Mouse (Mus musculus) spleen, postnatal 10 days (tissue): ENCODE data around the gene Lsm2.
A peak's percentile ranks its signal among the peaks of the same experiment; 100 is the strongest.
"Not testable (repeated sequence)": the region's sequence is repeated elsewhere in the genome, so short reads cannot be mapped to it uniquely, and the experiment has no call there.

ENCODE experiments used
- DNase-seq, 2 experiments: peaks; one replicate each; pipeline ENCODE4 v3.0.0; 2021 to 2022; ENCODE audit warnings: low spot score in 2 of 2

The Lsm2 gene

DNA sequence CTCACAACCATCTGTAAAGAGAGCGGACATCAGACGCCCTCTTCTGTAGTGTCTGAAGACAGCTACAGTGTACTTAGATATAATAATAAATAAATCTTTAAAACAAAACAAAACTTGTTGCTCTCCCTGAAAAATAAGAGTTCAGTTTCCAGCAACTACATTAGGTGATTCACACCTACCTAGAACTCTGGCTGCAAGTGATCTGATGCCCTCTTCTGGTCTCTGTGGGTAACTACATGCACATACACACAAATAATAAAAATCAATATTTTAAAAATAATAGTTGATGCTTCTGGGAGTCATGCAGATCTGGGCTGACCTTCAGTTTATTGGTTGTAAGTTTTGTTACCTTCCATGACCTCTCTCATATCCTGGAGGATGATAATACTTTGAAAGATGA, 2.6 kb downstream of the Lsm2 start:
- peak in 1 of 2 experiments; percentile 52 for DNase-seq

DNA sequence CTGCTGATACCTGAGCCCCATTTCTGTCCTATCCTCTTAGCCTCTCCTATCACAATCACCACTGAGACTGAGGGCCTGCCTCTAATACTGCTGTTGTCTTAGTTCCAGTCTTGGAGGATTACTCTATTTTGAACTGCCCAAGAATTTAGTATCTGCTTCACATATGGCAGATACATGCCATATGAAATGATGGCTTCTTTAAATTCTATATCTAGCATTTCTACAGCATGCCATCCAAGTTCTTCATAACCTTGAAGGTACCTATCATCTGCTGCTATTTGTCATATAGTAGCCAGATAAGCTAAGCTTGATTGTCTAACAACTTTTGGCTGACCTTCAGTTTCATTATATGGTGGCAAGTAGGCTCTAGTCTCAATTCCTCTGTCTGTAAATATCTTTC, 13.1 kb downstream of the Lsm2 start:
- DNase-seq = no peak

DNA sequence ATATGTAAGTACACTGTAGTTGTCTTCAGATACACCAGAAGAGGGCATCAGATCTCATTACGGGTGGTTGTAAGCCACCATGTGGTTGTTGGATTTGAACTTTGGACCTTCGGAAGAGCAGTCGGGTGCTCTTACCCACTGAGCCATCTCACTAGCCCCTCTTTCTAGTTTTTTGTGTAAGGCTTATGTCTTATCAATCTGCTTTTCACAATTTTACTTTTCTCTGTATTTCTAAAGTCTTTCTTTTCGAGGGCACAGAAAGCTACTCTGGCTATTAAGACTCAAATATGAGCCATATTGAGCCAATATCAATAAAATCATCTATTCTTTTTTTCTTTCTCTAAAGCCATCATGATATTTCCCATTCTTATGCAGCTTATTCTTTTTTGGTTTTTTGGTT, 13.5 kb downstream of the Lsm2 start:
- not testable (repeated sequence) for DNase-seq

DNA sequence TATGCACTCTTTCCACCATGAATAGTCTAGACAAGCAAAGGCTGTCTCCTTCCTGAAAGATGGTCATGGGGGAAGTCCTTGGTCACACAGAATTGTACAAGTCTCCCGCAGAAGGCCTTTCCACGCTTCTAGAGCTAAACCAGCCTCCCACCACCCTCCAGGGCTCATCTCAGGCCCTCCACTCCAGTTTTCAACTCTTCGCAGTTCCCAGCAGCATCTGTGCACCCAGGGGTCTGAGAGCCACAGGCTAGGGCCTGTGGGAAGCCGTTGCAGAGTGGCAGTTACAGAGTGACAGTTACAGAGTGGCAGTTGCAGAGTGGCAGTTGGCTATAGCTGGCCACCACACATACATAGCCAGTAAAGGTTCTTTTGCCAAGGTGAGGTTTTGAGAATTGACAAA, 14.3 kb downstream of the Lsm2 start:
- not testable (repeated sequence) for DNase-seq

DNA sequence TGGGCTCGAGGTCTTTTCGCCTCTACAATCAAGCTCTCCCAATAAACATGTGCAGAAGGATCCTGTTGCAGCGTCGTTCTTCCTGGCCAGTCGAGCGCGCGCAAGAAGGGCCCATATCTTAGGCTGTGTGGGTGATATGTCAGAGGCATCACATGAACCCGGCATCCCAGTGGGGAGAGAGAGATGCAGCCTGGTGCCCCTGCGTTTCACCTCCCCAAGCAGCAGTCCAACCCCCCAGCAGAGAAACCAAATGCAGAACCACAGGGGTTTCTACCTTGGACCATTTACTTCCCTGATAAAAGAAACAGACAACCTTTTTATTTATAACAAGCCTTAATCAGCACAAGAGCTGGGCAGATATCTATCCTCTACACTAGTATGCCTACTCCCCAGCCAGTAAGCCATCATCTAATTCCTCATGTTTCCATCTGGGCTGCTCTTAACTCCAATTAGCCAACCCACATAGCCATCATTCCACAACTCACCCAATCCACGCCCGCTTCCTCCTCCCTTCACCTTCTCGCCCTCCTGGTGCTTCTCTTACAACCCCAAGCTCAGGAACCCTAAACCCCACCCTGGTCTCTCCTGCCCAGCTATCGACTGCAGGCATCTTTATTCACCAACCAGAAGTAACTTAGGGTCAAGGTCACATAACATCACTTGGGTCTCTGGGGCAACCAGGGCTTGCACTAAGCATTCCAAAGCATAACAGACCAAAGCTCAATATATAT, 14.9 kb downstream of the Lsm2 start:
- DNase-seq = peak in 1 of 2 experiments; percentile 10

DNA sequence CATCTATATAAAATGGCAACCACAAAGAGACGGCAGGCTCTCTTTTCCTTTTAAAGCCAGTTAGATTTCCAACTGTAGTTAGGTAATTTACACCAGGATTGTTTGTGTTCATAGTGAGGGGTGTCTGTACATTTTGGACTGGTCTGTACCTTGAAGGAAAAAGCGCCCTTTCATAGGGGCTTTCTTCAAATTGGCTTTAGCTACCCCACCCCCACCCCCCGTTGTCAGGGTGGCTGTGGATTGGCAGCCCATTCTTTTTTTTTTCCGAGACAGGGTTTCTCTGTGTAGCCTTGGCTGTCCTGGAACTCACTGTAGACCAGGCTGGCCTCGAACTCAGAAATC, 15.5 kb downstream of the Lsm2 start:
- DNase-seq = no peak

DNA sequence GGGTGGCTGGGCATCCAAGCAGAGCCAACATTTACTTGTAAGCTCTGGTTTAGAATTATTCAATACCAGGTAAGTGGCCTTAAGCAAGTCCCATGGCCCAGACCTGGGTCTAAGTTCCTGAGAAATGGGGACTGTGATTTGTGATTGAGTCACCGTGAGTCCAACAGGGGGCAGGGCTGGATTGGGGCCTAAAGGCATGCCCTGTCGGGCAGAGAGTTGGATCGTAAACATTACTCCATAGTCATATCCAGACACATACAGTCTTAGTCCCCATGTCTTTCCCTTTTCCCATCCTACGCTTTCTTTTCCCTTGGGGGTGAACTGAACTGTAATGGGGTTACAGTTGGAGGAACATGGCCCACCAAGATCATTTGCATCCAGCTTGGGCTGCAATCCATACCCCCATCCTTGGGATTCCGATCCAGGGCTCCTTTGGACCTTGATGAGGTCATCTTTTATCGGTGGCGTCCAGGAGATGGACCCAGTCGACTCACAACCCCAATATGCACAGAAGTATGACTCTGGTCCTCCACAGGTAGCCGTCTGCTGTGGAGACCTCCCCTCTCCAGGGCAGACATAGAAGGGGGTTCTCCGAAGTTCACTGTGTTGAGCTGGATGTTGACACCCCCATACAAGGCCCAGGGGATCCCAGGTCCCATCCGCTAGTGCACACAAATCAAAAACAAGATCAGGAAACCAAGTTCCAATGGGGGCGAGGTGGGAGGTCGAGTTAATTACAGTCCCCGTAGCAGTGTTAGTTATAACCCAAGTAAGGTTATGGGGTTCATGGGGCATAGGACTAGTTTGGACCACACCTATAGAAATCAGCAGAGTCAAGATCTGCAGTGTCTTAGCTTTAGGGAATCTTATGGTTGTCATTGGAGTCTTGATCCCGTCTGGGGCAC, 17.1 kb downstream of the Lsm2 start:
- DNase-seq = peak in 1 of 2 experiments; percentile 23

DNA sequence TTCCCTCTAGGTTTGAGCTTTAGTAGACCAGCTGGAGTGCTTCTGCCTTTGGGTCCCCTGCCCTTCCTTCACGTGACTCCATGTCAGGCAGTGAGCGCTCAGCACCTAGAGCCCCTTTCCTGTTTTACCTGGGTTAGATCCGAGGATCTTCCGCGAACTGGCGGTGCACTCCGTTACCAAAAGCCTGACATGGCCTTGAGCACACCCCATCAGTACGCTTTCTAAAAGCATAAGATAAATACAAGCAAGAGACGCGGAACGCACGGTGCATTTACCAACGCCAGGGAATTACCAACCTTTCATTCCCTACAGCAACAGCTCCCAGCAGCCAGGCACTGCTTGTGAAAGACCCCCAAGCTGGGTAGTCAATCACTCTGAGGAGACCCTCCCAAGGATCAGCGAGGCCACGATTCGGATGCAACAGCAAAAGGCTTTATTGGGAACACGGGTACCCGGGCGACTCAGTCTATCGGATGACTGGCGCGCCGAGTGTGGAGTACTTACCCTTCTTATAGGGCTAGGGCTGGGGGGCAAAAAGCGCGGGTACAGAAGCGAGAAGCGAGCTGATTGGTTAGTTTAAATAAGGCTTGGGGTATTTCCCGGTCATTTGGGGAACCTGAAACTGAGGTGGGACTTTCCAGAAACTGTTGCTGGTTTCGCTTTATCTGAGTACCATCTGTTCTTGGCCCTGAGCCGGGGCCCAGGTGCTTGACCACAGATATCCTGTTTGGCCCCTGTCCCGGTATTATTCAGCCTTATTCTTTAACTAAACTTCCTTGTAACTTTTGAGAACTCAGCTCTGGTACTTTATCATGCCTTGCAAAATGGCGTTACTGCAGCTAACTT, 18.4 kb downstream of the Lsm2 start:
- peak; percentile 47 to 66 for DNase-seq

DNA sequence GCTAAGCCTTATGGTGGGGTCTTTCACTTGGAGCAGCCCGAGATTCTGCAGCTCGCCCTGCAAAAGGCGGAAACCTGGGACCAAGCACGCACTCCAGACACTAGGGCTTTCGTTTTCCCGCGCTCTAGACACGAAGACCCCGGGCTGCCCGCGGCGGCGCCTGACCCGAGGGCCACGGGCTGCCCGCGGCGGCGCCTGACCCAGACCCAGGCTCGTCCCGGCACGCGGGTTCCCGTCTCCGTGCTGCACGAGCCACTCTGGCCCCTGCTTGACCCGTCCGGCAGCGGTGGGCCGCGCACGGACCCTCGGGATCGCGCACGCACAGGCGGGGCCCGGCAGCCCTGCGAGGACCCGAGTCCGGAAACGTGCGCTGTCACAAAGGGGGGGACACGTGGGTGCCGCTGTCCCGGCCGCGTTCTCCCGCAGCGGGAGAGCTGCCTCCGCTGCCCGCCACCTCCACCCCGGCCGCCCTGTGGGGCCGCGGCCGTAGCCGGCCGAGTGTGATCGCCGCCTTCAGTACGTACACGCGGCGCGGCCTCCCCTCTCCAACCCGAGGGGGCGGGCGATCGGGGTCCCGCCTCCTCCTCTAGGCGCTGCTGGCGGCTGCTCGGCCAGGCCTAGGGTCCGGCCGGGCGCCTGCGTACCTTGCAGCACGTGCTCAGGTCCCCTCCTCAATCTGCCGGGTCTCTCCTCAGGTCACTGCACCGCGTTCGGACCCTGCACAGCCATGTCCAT, 19.2 kb downstream of the Lsm2 start, which contains the start of gene Vars:
Gene Vars, plus strand, starts transcription at position 271 of the 735 bp plus-strand sequence.
- peak; percentile 89 to 95 for DNase-seq

DNA sequence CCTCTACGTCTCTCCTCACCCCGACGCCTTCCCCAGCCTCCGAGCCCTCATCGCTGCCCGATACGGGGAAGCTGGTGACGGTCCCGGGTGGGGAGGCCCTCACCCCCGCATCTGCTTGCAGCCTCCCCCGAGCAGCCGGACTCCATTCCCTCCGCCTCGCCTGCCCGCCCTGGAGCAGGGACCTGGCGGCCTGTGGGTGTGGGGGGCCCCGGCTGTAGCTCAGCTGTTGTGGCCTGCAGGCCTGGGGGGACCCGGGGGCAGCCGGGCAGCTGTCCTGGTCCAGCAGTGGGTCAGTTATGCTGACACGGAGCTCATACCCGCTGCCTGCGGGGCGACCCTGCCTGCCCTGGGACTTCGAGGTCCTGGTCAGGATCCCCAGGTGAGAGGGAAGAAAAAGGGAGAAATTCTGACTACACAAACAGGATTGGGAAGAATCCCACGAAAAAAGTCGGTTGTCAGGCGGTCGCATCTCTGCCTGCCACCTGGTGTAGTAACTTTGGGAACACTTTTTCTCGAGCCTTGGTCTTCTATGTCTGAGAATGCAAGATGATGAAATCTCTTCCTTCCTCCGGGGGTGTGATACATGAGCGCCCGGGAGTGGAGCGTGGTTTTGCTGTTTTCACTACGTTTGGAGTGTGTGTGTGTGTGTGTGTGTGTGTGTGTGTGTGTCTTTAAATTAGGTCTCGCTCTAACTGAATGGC, 19.9 kb downstream of the Lsm2 start:
- peak; percentile 63 to 70 for DNase-seq

DNA sequence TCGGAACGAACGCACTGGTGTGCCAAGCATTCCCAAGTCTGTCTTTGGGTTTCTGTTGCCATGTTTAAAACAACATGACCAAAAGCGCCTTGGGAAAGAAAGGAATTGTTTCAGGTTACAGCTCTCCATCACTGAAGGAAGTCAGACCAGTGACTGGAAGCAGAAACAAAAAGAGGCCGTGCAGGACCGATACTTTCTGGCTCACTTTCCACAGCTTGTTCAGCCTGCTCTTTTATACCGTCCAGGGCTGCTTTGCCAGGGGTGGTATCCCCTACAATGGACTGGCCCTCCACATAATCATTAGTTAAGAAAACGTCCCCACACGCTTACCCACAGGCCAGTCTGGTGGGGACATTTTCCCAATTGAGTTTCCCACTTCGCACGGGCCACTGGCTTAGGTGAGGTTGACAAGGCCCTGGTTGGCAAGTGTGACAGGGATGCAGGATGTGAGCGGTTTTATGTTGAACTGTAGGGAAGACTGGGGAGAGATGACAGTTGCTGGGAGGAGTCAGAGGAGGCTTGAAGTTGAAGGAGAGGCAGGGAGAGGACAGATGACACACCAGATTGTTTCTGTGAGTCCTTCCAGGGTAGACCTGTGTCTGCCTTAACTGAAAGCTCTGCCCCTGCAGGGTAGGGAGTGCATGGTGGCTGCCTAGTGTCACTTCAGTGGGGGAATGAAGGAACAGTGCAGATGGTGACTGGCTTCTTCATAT, 20.6 kb downstream of the Lsm2 start:
- peak in 1 of 2 experiments; percentile 45 for DNase-seq

DNA sequence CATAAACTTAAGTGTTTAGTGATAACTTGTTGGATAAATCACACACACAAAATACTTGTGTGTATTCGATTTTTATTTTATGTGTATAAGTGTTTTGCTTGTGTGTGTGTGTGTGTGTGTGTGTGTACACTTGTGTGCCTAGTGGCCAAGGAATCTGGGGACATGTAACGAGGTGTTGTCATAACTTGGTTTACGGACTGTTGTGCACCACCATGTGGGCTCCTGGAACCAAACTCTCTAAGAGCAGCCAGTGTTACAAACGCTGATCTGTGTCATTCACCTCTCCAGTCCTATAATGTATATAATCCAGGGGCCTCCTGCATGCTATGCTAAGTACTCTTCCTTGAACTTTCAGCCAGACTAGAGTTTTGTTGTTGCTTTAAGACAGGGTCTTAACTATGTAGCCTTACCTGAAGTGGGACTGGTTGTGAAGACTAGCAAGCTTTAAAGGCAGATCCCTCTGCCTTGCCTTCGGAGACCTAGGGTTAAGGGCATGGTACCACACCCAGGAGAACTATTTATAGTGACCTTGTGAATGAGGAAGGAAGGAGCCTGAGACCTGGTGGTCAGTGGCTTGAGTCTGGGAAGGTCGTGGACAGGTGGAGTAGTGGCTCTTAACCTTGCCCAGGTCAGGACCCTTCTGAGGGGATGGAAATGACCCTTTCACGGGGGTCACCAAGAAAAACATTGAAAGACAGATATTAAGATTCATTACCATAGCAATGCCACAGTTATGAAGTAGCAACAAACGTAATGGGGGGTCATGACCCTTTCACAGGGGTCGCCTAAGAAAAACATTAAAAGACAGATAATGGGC, 21.6 kb downstream of the Lsm2 start:
- no peak for DNase-seq

DNA sequence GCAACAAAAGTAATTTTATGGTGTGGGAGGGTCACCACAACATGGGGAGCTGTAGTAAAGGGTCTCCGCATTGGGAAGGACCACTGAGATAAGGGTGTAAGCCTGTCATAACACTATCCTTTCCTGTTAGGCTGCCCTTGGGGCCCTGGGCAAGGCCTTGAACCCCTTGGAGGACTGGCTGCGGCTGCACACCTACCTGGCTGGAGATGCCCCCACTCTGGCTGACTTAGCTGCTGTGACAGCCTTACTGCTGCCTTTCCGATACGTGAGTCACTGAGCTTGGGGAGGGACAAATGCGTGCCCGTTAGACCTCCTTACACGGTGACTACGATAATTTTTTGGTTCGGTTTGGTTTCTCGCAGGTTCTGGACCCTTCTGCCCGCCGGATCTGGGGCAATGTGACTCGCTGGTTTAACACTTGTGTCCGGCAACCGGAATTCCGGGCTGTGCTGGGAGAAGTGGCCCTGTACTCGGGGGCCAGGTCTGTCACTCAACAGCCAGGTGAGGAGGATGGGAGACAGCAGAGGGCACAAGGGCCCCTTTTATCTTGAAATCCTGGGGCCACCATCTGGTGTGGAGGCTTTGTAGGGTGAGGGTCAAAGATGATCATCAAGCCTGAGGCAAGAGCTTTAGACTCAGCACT, 22.5 kb downstream of the Lsm2 start:
- DNase-seq = no peak

DNA sequence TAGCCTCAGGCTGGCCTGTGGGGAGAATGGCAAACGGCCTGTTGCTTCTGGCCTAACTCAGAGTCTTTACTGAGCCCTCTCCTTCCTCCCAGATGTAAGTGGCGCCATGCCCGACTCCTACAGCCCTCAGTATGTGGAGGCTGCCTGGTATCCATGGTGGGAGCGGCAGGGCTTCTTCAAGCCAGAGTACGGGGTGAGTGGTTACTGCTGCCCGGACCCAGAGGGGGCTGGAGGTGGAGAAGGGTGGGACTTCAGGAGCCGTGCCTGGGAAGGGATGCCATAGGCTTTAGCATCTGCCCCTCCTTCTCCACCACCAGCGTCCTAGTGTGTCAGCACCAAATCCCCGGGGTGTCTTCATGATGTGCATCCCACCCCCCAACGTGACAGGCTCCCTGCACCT, 23.5 kb downstream of the Lsm2 start:
- DNase-seq = no peak

DNA sequence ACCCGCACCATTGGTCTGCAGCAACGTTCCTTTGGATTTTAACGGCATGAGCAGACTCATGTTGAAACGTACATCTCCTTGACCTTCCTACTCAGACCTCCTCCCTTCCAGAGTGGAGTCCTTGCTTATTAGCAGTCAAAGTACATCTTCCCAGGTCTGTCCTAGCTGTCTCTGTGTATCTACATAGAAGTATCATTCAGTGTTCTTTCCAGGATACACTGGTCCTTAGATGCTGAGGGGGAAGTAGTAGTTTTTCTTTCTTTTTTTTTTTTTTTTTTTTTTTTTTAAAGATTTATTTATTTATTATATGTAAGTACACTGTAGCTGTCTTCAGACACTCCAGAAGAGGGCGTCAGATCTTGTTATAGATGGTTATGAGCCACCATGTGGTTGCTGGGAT, 24.2 kb downstream of the Lsm2 start:
- not testable (repeated sequence) for DNase-seq

DNA sequence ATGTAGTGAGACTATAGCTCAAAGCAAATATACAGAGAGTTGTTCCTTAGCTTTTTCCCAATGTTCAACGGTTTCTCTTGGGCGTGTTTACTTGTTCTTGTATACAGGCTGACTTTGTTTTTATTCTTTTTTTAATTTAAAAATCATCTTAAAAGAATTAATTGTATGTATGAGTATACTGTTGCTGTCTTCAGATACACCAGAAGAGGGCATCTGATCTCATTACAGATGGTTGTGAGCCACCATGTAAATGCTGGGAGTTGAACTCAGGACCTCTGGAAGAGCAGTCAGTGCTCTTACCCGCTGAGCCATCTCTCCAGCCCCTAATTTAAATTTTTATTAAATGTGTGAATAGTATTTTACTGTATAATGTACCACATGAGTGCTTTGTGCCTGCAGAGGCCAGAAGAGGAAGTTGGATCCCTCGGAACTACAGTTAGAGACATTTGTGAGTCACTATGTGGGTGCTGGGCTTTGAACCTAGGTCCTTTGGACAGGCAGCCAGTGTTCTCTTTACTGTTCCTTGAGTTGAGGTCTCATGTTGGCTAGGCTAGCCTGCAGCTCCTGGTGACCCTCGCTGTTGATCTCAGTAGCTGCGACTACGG, 25.8 kb downstream of the Lsm2 start:
- no peak for DNase-seq

DNA sequence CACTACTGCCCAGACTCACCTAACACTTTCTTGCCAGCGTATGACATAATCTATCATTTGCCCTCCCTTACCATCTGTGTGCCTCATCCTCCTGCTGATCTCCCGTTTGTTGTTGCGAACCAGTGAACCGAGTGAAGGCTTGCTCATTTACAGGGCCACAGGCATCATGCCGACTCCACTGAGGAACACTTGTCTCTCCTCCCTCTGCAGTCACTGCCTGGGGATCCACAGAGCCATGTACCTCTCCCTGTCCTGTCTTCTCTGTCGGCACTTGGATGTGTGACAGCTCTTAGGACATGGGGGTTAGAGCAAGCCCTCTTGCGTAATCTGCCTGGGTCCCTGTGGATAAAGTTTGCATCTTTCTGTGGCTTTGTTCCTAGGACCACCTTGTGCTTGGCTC, 27.9 kb downstream of the Lsm2 start:
- DNase-seq = no peak

DNA sequence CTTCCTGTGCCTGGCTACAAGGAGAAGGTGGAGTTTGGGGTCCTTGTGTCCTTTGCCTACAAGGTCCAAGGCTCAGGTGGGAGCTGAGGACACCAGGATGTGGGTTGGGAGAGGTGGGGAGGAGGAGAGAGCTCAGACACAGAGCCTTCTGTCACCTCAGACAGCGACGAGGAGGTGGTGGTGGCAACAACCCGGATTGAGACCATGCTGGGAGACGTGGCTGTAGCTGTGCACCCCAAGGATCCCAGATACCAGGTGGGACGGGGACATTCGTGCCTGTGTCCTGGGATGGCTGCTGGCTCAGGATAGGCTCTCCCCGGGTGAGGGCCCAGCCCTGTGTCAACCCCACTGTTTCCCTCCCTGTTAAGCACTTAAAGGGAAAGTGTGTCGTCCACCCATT, 29.8 kb downstream of the Lsm2 start:
- no peak for DNase-seq
